Mouse (Mus musculus) CH12.LX (cell line): ENCODE results near the gene Dnajc16. TPM values are rescaled to one million over a fixed set of nuclear protein-coding genes. Genes with fewer than 3 reads are reported as not detected.

Experiments used
- DNase-seq: peaks from one replicate; pipeline ENCODE4 v3.0.0-alpha.2; 2013; ENCODE audit errors: extremely low read depth
- H3K27ac ChIP-seq: 2 replicates; pipeline ENCODE4 v1.5.1; 2012; ENCODE audit warnings: low read depth, mild to moderate bottlenecking, control low read depth, moderate library complexity; ENCODE audit not compliant: insufficient read depth
- H3K27me3 ChIP-seq: replicated peaks from 2 replicates; pipeline ENCODE3; 2012; ENCODE audit warnings: inconsistent platforms
- H3K36me3 ChIP-seq, 2 experiments: replicated peaks in 1 of 2; 2 replicates each; pipeline versions ENCODE3 to v1.6.1; 2012; ENCODE audit warnings: inconsistent platforms in 1 of 2, low read length in 1 of 2, mild to moderate bottlenecking in 1 of 2, mixed read lengths in 1 of 2, moderate library complexity in 1 of 2; ENCODE audit not compliant: control insufficient read depth in 1 of 2, insufficient read depth in 1 of 2
- H3K4me1 ChIP-seq, 2 experiments: 2 replicates each; pipeline ENCODE4 v1.6.1; 2012; ENCODE audit warnings: inconsistent platforms in 1 of 2, moderate library complexity in 1 of 2; ENCODE audit not compliant: insufficient read depth in 2 of 2, control insufficient read depth in 1 of 2
- H3K4me2 ChIP-seq: 2 replicates; pipeline ENCODE4 v1.6.1; 2012; ENCODE audit warnings: low read depth, mild to moderate bottlenecking, control low read depth; ENCODE audit not compliant: poor library complexity, insufficient read depth, severe bottlenecking
- H3K4me3 ChIP-seq, 3 experiments: fragments of 150-350 bp in 1 of 3; sonication (generic) in 1 of 3; replicated peaks in 1 of 3; 2 replicates each; pipeline versions ENCODE3 to v1.5.1; 2011 to 2012; ENCODE audit warnings: low read depth in 2 of 3, low read length in 2 of 3, mild to moderate bottlenecking in 2 of 3, moderate library complexity in 2 of 3, control low read depth in 1 of 3, improper control_type of control experiment in 1 of 3, inconsistent platforms in 1 of 3, mixed read lengths in 1 of 3; ENCODE audit not compliant: poor library complexity in 1 of 3
- H3K79me2 ChIP-seq: replicated peaks from 2 replicates; pipeline ENCODE4 v1.6.1; 2012; ENCODE audit warnings: mild to moderate bottlenecking, moderate library complexity; ENCODE audit not compliant: control insufficient read depth, poor library complexity, insufficient read depth, severe bottlenecking; ENCODE audit errors: extremely low read depth
- H3K9ac ChIP-seq: 2 replicates; pipeline ENCODE4 v1.6.1; 2012; ENCODE audit warnings: low read depth, mild to moderate bottlenecking, control low read depth, moderate library complexity; ENCODE audit not compliant: insufficient read depth
- H3K9me3 ChIP-seq: replicated peaks from 2 replicates; pipeline ENCODE3; 2012; ENCODE audit warnings: low read length, inconsistent platforms, mixed read lengths
- BHLHE40 ChIP-seq: IDR thresholded peaks from 2 replicates; pipeline ENCODE4 v1.6.1; 2011; ENCODE audit warnings: mild to moderate bottlenecking, low read depth, low read length, improper control_type of control experiment
- CHD2 ChIP-seq: IDR thresholded peaks from 2 replicates; pipeline ENCODE4 v1.6.1; 2011; ENCODE audit warnings: low read length, improper control_type of control experiment
- CTCF ChIP-seq, 2 experiments: IDR thresholded peaks in 1 of 2; conservative IDR thresholded peaks in 1 of 2; 2 replicates each; pipeline ENCODE4 v1.5.1; 2011 to 2012; ENCODE audit warnings: low read depth in 2 of 2, low read length in 2 of 2, improper control_type of control experiment in 1 of 2, inconsistent platforms in 1 of 2, mild to moderate bottlenecking in 1 of 2, moderate library complexity in 1 of 2
- E2F4 ChIP-seq: IDR thresholded peaks from 2 replicates; pipeline ENCODE4 v1.6.1; 2011; ENCODE audit warnings: low read depth, low read length, improper control_type of control experiment; ENCODE audit not compliant: insufficient replicate concordance
- ELF1 ChIP-seq: IDR thresholded peaks from 2 replicates; pipeline ENCODE4 v1.6.1; 2014; ENCODE audit warnings: low read depth, mild to moderate bottlenecking, inconsistent platforms, low read length, improper control_type of control experiment
- EP300 ChIP-seq: IDR thresholded peaks from 2 replicates; pipeline ENCODE4 v1.6.1; 2011; ENCODE audit warnings: low read length, improper control_type of control experiment
- ETS1 ChIP-seq: conservative IDR thresholded peaks from 2 replicates; pipeline ENCODE4 v1.6.1; 2012; ENCODE audit warnings: low read depth, mild to moderate bottlenecking, inconsistent platforms, low read length, improper control_type of control experiment, moderate library complexity
- GABPA ChIP-seq: IDR thresholded peaks from 2 replicates; pipeline ENCODE4 v1.6.1; 2012; ENCODE audit warnings: low read depth, low read length, improper control_type of control experiment, inconsistent platforms; ENCODE audit not compliant: insufficient replicate concordance
- HCFC1 ChIP-seq: IDR thresholded peaks from 2 replicates; pipeline ENCODE4 v1.6.1; 2012; ENCODE audit warnings: low read depth, mild to moderate bottlenecking, inconsistent platforms, low read length, improper control_type of control experiment
- IRF4 ChIP-seq: IDR thresholded peaks from 2 replicates; pipeline ENCODE4 v1.6.1; 2014; ENCODE audit warnings: low read depth, mild to moderate bottlenecking, inconsistent platforms, low read length, improper control_type of control experiment
- JUN ChIP-seq: IDR thresholded peaks from 2 replicates; pipeline ENCODE4 v1.6.1; 2011; ENCODE audit warnings: low read depth, mild to moderate bottlenecking, low read length, improper control_type of control experiment, moderate library complexity; ENCODE audit not compliant: insufficient read depth
- JUND ChIP-seq: conservative IDR thresholded peaks from 2 replicates; pipeline ENCODE4 v1.6.1; 2011; ENCODE audit warnings: low read depth, low read length, improper control_type of control experiment
- KAT2A ChIP-seq: IDR thresholded peaks from 2 replicates; pipeline ENCODE4 v1.6.1; 2012; ENCODE audit warnings: low read length, improper control_type of control experiment, inconsistent platforms; ENCODE audit not compliant: insufficient replicate concordance
- MAFK ChIP-seq: IDR thresholded peaks from 2 replicates; pipeline ENCODE4 v1.6.1; 2011; ENCODE audit warnings: low read length, improper control_type of control experiment; ENCODE audit not compliant: insufficient replicate concordance
- MAX ChIP-seq: IDR thresholded peaks from 2 replicates; pipeline ENCODE4 v1.6.1; 2011; ENCODE audit warnings: low read length, improper control_type of control experiment
- NRF1 ChIP-seq: IDR thresholded peaks from 2 replicates; pipeline ENCODE4 v1.6.1; 2014; ENCODE audit warnings: low read depth, mild to moderate bottlenecking, inconsistent platforms, low read length, improper control_type of control experiment, moderate library complexity
- PAX5 ChIP-seq: IDR thresholded peaks from 2 replicates; pipeline ENCODE4 v1.6.1; 2012; ENCODE audit warnings: low read length, inconsistent platforms, mixed read lengths
- POLR2A ChIP-seq: IDR thresholded peaks from 2 replicates; pipeline ENCODE4 v1.6.1; 2011; ENCODE audit warnings: low read depth, mild to moderate bottlenecking, improper control_type of control experiment, low read length
- POLR2AphosphoS2 ChIP-seq: IDR thresholded peaks from 2 replicates; pipeline ENCODE4 v1.6.1; 2011; ENCODE audit warnings: low read depth, low read length, improper control_type of control experiment
- RCOR1 ChIP-seq: conservative IDR thresholded peaks from 2 replicates; pipeline ENCODE4 v1.6.1; 2012; ENCODE audit warnings: low read depth, mild to moderate bottlenecking, inconsistent platforms, low read length, improper control_type of control experiment
- SIN3A ChIP-seq: IDR thresholded peaks from 2 replicates; pipeline ENCODE4 v1.6.1; 2012; ENCODE audit warnings: low read length, improper control_type of control experiment, inconsistent platforms
- SMC3 ChIP-seq: IDR thresholded peaks from 2 replicates; pipeline ENCODE4 v1.6.1; 2011; ENCODE audit warnings: low read depth, low read length, improper control_type of control experiment
- TCF12 ChIP-seq: IDR thresholded peaks from 2 replicates; pipeline ENCODE4 v1.6.1; 2014; ENCODE audit warnings: low read depth, mild to moderate bottlenecking, inconsistent platforms, low read length, improper control_type of control experiment
- ZC3H11A ChIP-seq: IDR thresholded peaks from 2 replicates; pipeline ENCODE4 v1.6.1; 2012; ENCODE audit warnings: low read depth, mild to moderate bottlenecking, inconsistent platforms, low read length, improper control_type of control experiment
- ZKSCAN1 ChIP-seq: IDR thresholded peaks from 2 replicates; pipeline ENCODE4 v1.6.1; 2012; ENCODE audit warnings: low read depth, inconsistent platforms, low read length, improper control_type of control experiment, borderline replicate concordance
- ZMIZ1 ChIP-seq: IDR thresholded peaks from 2 replicates; pipeline ENCODE4 v1.6.1; 2012; ENCODE audit warnings: low read depth, mild to moderate bottlenecking, inconsistent platforms, low read length, improper control_type of control experiment
- dilution Hi-C: fragments of 300-500 bp; cut with MboI; formaldehyde crosslinking; loops from 2 replicates; pipeline ENCODE4 v1.14.3; 2020; ENCODE audit warnings: low sequenced_read_pairs; ENCODE audit not compliant: extremely low pct_unique_long_range_greater_than_20kb, extremely low pct_ligation_motif_present
- in situ Hi-C: fragments of 300-500 bp; cut with MboI; formaldehyde crosslinking; loops from 3 replicates; pipeline ENCODE4 v1.14.3; 2019; ENCODE audit warnings: low sequenced_read_pairs, low pct_ligation_motif_present, low pct_unique_long_range_greater_than_20kb, mixed read lengths
- polyA plus RNA-seq: library from polyadenylated mRNA; unstranded; fragments of >175 nt; gene quantifications from 2 replicates; pipeline ENCODE4 v1.2.1, GENCODE M21; 2012; ENCODE audit warnings: low read depth; ENCODE audit not compliant: insufficient read length
- total RNA-seq, 2 experiments: library from RNA; depleted of rRNA; stranded (reverse); fragments of 300-350 nt in 1 of 2; fragments of >200 nt in 1 of 2; gene quantifications; 2 replicates each; pipeline ENCODE4 v1.2.3; 2012 to 2014

The Dnajc16 gene
- total and polyA plus RNA-seq, 3 experiments: 3.1 to 7.4 (median 5.9) TPM

- DNase-seq: no peak
- Histone ChIP-seq H3K9ac (no peak overlapping the region), H3K27ac (no peak overlapping the region), H3K4me2 (no peak overlapping the region), H3K36me3 (peaks cover 2 to 18% of the 10 kb centered on the region in 2 experiments), H3K79me2 (no peaks in the 10 kb centered on the region), H3K27me3 (no peaks in the 10 kb centered on the region), H3K4me3 (no peak overlapping the region), H3K9me3 (peaks cover 3% of the 10 kb centered on the region), H3K4me1 (peaks cover 0 to 14% of the 10 kb centered on the region in 2 experiments; a peak in 2 of 4 replicates)
- no peak for TF ChIP-seq BHLHE40
- no peak for TF ChIP-seq ELF1
- TF ChIP-seq PAX5: no peak
- TF ChIP-seq TCF12: no peak
- no peak for TF ChIP-seq JUN
- TF ChIP-seq ZC3H11A: no peak
- TF ChIP-seq POLR2A: no peak
- no peak for TF ChIP-seq ETS1
- TF ChIP-seq MAFK: no peak
- TF ChIP-seq NRF1: no peak
- in situ Hi-C loops: no loop called here
- dilution Hi-C loops: no loop called here
Observed at GRCm38 (mm10) chr4:141757124-141757523, 33.6 kb downstream of the Dnajc16 start.

DNA sequence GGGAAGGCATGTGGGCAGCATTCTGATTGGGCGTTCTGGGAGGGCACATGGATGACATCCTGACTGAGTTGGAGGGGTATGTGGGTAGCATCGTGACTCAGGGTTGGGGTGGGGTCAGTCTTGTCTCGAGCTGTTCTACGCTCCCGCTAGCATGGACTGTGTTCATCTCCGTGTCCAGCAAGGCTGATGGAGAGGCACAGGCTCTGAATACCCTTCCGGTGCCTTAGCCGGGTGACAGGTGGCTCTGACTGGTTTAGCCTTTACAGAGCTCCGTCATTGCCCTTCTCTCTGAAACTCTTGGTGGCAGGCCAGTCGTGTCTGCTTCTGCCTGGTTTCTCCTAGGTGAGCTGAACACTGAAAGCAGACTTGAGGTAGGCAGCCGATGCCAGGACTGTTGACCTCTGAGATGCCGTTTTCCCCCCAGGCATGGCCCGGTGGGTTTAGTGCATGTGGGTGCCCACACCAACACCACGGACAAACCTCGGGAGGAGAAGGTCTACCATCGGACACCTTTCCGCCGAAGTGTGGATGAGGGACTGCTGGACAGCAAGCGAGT lies 35.3 kb downstream of the Dnajc16 start:
- Histone ChIP-seq H3K9ac (no peak overlapping the region), H3K36me3 (peaks cover 0 to 5% of the 10 kb centered on the region in 2 experiments), H3K79me2 (no peaks in the 10 kb centered on the region), H3K27ac (no peak overlapping the region), H3K9me3 (peaks cover 3% of the 10 kb centered on the region), H3K4me2 (no peak overlapping the region), H3K4me3 (no peak overlapping the region), H3K4me1 (no peaks in the 10 kb centered on the region), H3K27me3 (no peaks in the 10 kb centered on the region)
- TF ChIP-seq ZKSCAN1 (no peak), JUND (no peak), ZMIZ1 (no peak), NRF1 (no peak), SMC3 (no peak), CHD2 (no peak), JUN (no peak), RCOR1 (no peak), EP300 (no peak), SIN3A (no peak), MAX (no peak), ETS1 (no peak), HCFC1 (no peak), E2F4 (no peak), GABPA (no peak), KAT2A (no peak), POLR2AphosphoS2 (no peak), IRF4 (no peak), CTCF (conservative IDR thresholded peaks at IDR 0.05 in 1 of 2, IDR thresholded peaks at IDR 0.05 in 1 of 2; ENCODE audit: low read depth in 2 of 2, low read length in 2 of 2) (no peak)
- dilution Hi-C loops: no loop called here
- no peak for DNase-seq
- in situ Hi-C loops: no loop called here
